Comparison of ENCODE assay signal across 10 mouse cellular contexts in genomic region chrX:96006395-96006794, GRCm38 (mm10). TPM values are rescaled to one million over a fixed set of nuclear protein-coding genes. Genes with fewer than 3 reads are reported as not detected.
DNase-seq lines count a peak whose midpoint lies in the region; TF ChIP-seq lines count a peak whose summit lies in the region.
"Had no signal": no experiment of that assay in that cellular context is flagged by ENCODE, and none has a peak within 500 bp of the region (broad histone marks: within the 10 kb centered on the region; RNA-seq: fewer than 3 reads in every experiment).

No protein-coding gene starts in this region.

- no peak overlapping the region for H3K4me3 ChIP-seq in cerebellum, adult 2 months (replicated peaks; ENCODE audit: insufficient read depth, low read depth, low read length)
- no peak overlapping the region for H3K4me3 ChIP-seq in kidney, adult 2 months (ENCODE audit: insufficient read depth, low read depth, low read length)
- H3K4me3 ChIP-seq: hindbrain, embryonic 13.5 days had no signal

- TF ChIP-seq POLR2A in cerebellum, adult 2 months (IDR thresholded peaks at IDR 0.05; ENCODE audit: borderline replicate concordance, insufficient read depth, low read length): no peak
- TF ChIP-seq POLR2A in kidney, adult 2 months (IDR thresholded peaks at IDR 0.05; ENCODE audit: low read depth, low read length): no peak

- peak; percentile 28; the same call in 1 of the 2 replicates for TF ChIP-seq CTCF in cerebellum, adult 2 months (IDR thresholded peaks at IDR 0.05; ENCODE audit: borderline replicate concordance, insufficient read depth, low read depth, low read length)
- TF ChIP-seq CTCF in kidney, adult 2 months (conservative IDR thresholded peaks at IDR 0.05; ENCODE audit: insufficient read depth, insufficient read length, low read depth, low read length): peak; percentile 35

- DNase-seq in cerebellum, adult 2 months: no peak
- DNase-seq in cerebellum, adult 9-11 months: no peak
- DNase-seq in kidney, adult 2 months: no peak
- no peak for DNase-seq in kidney, adult 9 months
- peak; percentile 1 for DNase-seq in retina, embryonic 14.5 days (ENCODE audit: low spot score)
- no peak for DNase-seq in retina, postnatal 1 day
- DNase-seq in lung, postnatal 14 days: peak; percentile 4
- no peak for DNase-seq in adrenal gland, postnatal 4 days (ENCODE audit: low spot score in 2 of 2)
- DNase-seq: cerebellum, adult 18-20 months had no signal

- no peaks in the 10 kb centered on the region for H3K27me3 ChIP-seq in cerebellum, adult 2 months (ENCODE audit: control insufficient read depth, insufficient read depth, low read length)
- H3K27me3 ChIP-seq in kidney, adult 2 months (replicated peaks; ENCODE audit: control insufficient read depth, insufficient read depth, low read length): no peaks in the 10 kb centered on the region
- H3K27me3 ChIP-seq: hindbrain, embryonic 13.5 days had no signal

- 76% methylated on average over 6 of the region's 6 CpGs for WGBS in cerebellum, adult 2 months
- 60% methylated on average over 6 of the region's 6 CpGs for WGBS in kidney, adult 2 months

- no peaks in the 10 kb centered on the region for H3K36me3 ChIP-seq in kidney, adult 2 months (ENCODE audit: control insufficient read depth, insufficient read depth, low read length)
- H3K36me3 ChIP-seq: hindbrain, embryonic 13.5 days had no signal

- H3K4me1 ChIP-seq in cerebellum, adult 2 months (ENCODE audit: control insufficient read depth, insufficient read depth, low read length): no peaks in the 10 kb centered on the region
- no peaks in the 10 kb centered on the region for H3K4me1 ChIP-seq in kidney, adult 2 months (ENCODE audit: control insufficient read depth, insufficient read depth, low read length)
- H3K4me1 ChIP-seq: hindbrain, embryonic 13.5 days had no signal

- no peak overlapping the region for H3K27ac ChIP-seq in cerebellum, adult 2 months (ENCODE audit: insufficient read depth, low read length)
- no peak overlapping the region for H3K27ac ChIP-seq in kidney, adult 2 months (ENCODE audit: insufficient read depth, low read depth, low read length)
- H3K27ac ChIP-seq: hindbrain, embryonic 13.5 days had no signal

RNA-seq across cellular contexts. Expression of gene Las1l, which starts 49.6 kb away (rescaled TPM):
- polyA plus RNA-seq in cerebellum, adult 2 months (2012; rRNA removed): 69.2 and 70.0 TPM in 2 replicates
- 17.1 and 20.8 TPM in 2 replicates for polyA plus RNA-seq in kidney, adult 2 months (2012; rRNA removed)
- total RNA-seq in adrenal gland, postnatal 4 days (2021): 10 to 100 TPM; 53.3 to 57.3 TPM

Comparison
In these comparisons a context has a peak if more than half of its experiments do, and no peak if none do; other contexts are left out.
1. DNase-seq: peak in retina, embryonic 14.5 days (single experiment) and lung, postnatal 14 days (single experiment); none in cerebellum, adult 2 months (0 of 2), cerebellum, adult 9-11 months (single experiment), kidney, adult 2 months (single experiment), kidney, adult 9 months (single experiment), retina, postnatal 1 day (single experiment) and adrenal gland, postnatal 4 days (0 of 2).